Comparison of ENCODE assay signal across 23 mouse cellular contexts in genomic region chr13:37106009-37106408, GRCm38 (mm10). TPM values are rescaled to one million over a fixed set of nuclear protein-coding genes. Genes with fewer than 3 reads are reported as not detected.
DNase-seq lines count a peak whose midpoint lies in the region; ATAC-seq and TF ChIP-seq lines count a peak whose summit lies in the region.
"Had no signal": no experiment of that assay in that cellular context is flagged by ENCODE, and none has a peak within 500 bp of the region (broad histone marks: within the 10 kb centered on the region; RNA-seq: fewer than 3 reads in every experiment).

No protein-coding gene starts in this region.

- no peak; the same call in 1 of the 2 replicates for ATAC-seq in lung, postnatal 0 days
- ATAC-seq in granulocyte monocyte progenitor cell, adult 5-6 weeks (replicated peaks; ENCODE audit: poor library complexity, severe bottlenecking), result 0 out of 2 replicates have a peak, but pooled peaks have one; percentile 16
- peak; percentile 73 for ATAC-seq in megakaryocyte, adult 5-6 weeks (ENCODE audit: poor library complexity, severe bottlenecking)
- ATAC-seq in hindbrain, embryonic 12.5 days (ENCODE audit: low FRiP score), result no peak
- no peak for ATAC-seq in forebrain, embryonic 11.5 days (replicated peaks; ENCODE audit: low FRiP score)
- ATAC-seq: forebrain, embryonic 14.5 days; forebrain, embryonic 16.5 days had no signal

- no peak overlapping the region for H3K27ac ChIP-seq in lung, postnatal 0 days (ENCODE audit: low read length)
- peak overlapping the region; percentile 19; the same call in 1 of the 2 replicates for H3K27ac ChIP-seq in brown adipose tissue, adult 24 weeks (replicated peaks; ENCODE audit: low read depth, low read length)
- no peak overlapping the region for H3K27ac ChIP-seq in hindbrain, embryonic 12.5 days
- H3K27ac ChIP-seq in forebrain, embryonic 11.5 days (ENCODE audit: low read depth, low read length), result no peak overlapping the region
- H3K27ac ChIP-seq: embryonic facial prominence, embryonic 10.5 days; embryonic facial prominence, embryonic 12.5 days; forebrain, embryonic 12.5 days had no signal

- WGBS in lung, postnatal 0 days, result 62% methylated on average over 5 of the region's 5 CpGs
- WGBS in hindbrain, embryonic 12.5 days, result 91% methylated on average over 5 of the region's 5 CpGs
- WGBS in forebrain, embryonic 11.5 days, result 90% methylated on average over 5 of the region's 5 CpGs

- H3K4me2 ChIP-seq in lung, postnatal 0 days (replicated peaks; ENCODE audit: low read depth, low read length), result no peak overlapping the region
- H3K4me2 ChIP-seq in hindbrain, embryonic 12.5 days (replicated peaks), result no peak overlapping the region
- H3K4me2 ChIP-seq in forebrain, embryonic 11.5 days (ENCODE audit: low read depth, low read length, severe bottlenecking), result no peak overlapping the region
- H3K4me2 ChIP-seq: embryonic facial prominence, embryonic 12.5 days; forebrain, embryonic 12.5 days had no signal

- H3K36me3 ChIP-seq in lung, postnatal 0 days (ENCODE audit: insufficient read depth, low read length), result no peaks in the 10 kb centered on the region
- H3K36me3 ChIP-seq in hindbrain, embryonic 12.5 days, result no peaks in the 10 kb centered on the region
- H3K36me3 ChIP-seq in forebrain, embryonic 11.5 days (ENCODE audit: control insufficient read depth, insufficient read depth, low read length), result no peaks in the 10 kb centered on the region
- H3K36me3 ChIP-seq: embryonic facial prominence, embryonic 10.5 days; embryonic facial prominence, embryonic 12.5 days; forebrain, embryonic 12.5 days had no signal

- H3K4me3 ChIP-seq in lung, postnatal 0 days (ENCODE audit: low read depth, low read length), result no peak overlapping the region
- H3K4me3 ChIP-seq in brown adipose tissue, adult 24 weeks (ENCODE audit: insufficient read depth, low read depth, low read length), result no peak overlapping the region
- no peak overlapping the region for H3K4me3 ChIP-seq in hindbrain, embryonic 12.5 days
- H3K4me3 ChIP-seq in forebrain, embryonic 11.5 days (ENCODE audit: low read depth, low read length), result no peak overlapping the region
- H3K4me3 ChIP-seq: embryonic facial prominence, embryonic 10.5 days; embryonic facial prominence, embryonic 12.5 days; forebrain, embryonic 12.5 days had no signal

- DNase-seq in lung, postnatal 0 days (ENCODE audit: low spot score), result peak; percentile 10
- no peak for DNase-seq in lung, postnatal 10 days
- no peak for DNase-seq in neural tube, embryonic 10.5 days (ENCODE audit: extremely low spot score, low spot score)
- DNase-seq in forebrain, embryonic 11.5 days (ENCODE audit: low spot score), result no peak
- DNase-seq: adrenal gland, adult 2 months; adrenal gland, postnatal 10 days; adrenal gland, postnatal 25 days; cerebellum, adult 11-12 months; cerebellum, adult 2 months; cerebellum, adult 9-10 months; cerebellum, postnatal 10 days; cerebellum, postnatal 25 days had no signal

- no peak for TF ChIP-seq EP300 in lung, postnatal 0 days (IDR thresholded peaks at IDR 0.05)

- no peaks in the 10 kb centered on the region for H3K27me3 ChIP-seq in lung, postnatal 0 days (replicated peaks; ENCODE audit: insufficient read depth, low read length)
- no peaks in the 10 kb centered on the region for H3K27me3 ChIP-seq in hindbrain, embryonic 12.5 days
- no peaks in the 10 kb centered on the region for H3K27me3 ChIP-seq in forebrain, embryonic 11.5 days (ENCODE audit: control insufficient read depth, insufficient read depth, low read length)
- H3K27me3 ChIP-seq: embryonic facial prominence, embryonic 12.5 days; forebrain, embryonic 12.5 days had no signal

- no peak overlapping the region for H3K9ac ChIP-seq in lung, postnatal 0 days (replicated peaks; ENCODE audit: low read depth)
- H3K9ac ChIP-seq in hindbrain, embryonic 12.5 days, result no peak overlapping the region
- no peak overlapping the region for H3K9ac ChIP-seq in forebrain, embryonic 11.5 days (ENCODE audit: low read length)
- H3K9ac ChIP-seq: embryonic facial prominence, embryonic 12.5 days; forebrain, embryonic 12.5 days had no signal

- H3K9me3 ChIP-seq in lung, postnatal 0 days (ENCODE audit: low read length), result no peaks in the 10 kb centered on the region
- H3K9me3 ChIP-seq in hindbrain, embryonic 12.5 days (replicated peaks), result no peaks in the 10 kb centered on the region
- no peaks in the 10 kb centered on the region for H3K9me3 ChIP-seq in forebrain, embryonic 11.5 days (ENCODE audit: control insufficient read depth, low read length)
- H3K9me3 ChIP-seq: embryonic facial prominence, embryonic 10.5 days; embryonic facial prominence, embryonic 12.5 days; forebrain, embryonic 12.5 days had no signal

- no peak for TF ChIP-seq CTCF in lung, postnatal 0 days (IDR thresholded peaks at IDR 0.05)

- H3K4me1 ChIP-seq in lung, postnatal 0 days (ENCODE audit: insufficient read depth, low read depth, low read length), result no peaks in the 10 kb centered on the region
- peaks cover 5% of the 10 kb centered on the region for H3K4me1 ChIP-seq in brown adipose tissue, adult 24 weeks (ENCODE audit: control insufficient read depth, insufficient read depth, insufficient read length, low read length)
- peaks cover 10% of the 10 kb centered on the region for H3K4me1 ChIP-seq in hindbrain, embryonic 12.5 days
- peaks cover 3% of the 10 kb centered on the region; the same call in 1 of the 2 replicates for H3K4me1 ChIP-seq in forebrain, embryonic 11.5 days (replicated peaks; ENCODE audit: control insufficient read depth, insufficient read depth, low read length)
- H3K4me1 ChIP-seq: embryonic facial prominence, embryonic 12.5 days had no signal

RNA-seq across cellular contexts. Expression of gene F13a1, which starts 56.0 kb away (rescaled TPM):
- polyA plus RNA-seq in lung, postnatal 0 days (2015; fragmentation: Nextera tagmentation; extraction: Ambion mirVana), result 6.6 and 8.6 TPM in 2 replicates
- polyA plus RNA-seq in brown adipose tissue, adult 24 weeks (2012; ENCODE audit: insufficient read depth, insufficient read length, missing spikeins), result 16.7 and 25.8 TPM in 2 replicates
- 334 and 375 TPM in 2 replicates for total RNA-seq in granulocyte monocyte progenitor cell, adult 5-6 weeks (2014; fragmentation: Nextera tagmentation)
- total RNA-seq in granulocyte monocyte progenitor cell, adult 5-6 weeks (2017), result 472 and 502 TPM in 2 replicates
- 915 and 932 TPM in 2 replicates for total RNA-seq in megakaryocyte, adult 5-6 weeks (2015)
- total RNA-seq in megakaryocyte, adult 5-6 weeks (2017), result 1,582 and 1,657 TPM in 2 replicates
- 14.7 and 16.8 TPM in 2 replicates for polyA plus RNA-seq in hindbrain, embryonic 12.5 days (2016; fragmentation: Nextera tagmentation; extraction: Ambion mirVana)
- 7.5 and 8.6 TPM in 2 replicates for polyA plus RNA-seq in forebrain, embryonic 11.5 days (2014; fragmentation: Nextera tagmentation; extraction: Ambion mirVana)
- total RNA-seq: ES-E14, MEL had no signal

Comparison
In these comparisons a context has a peak if more than half of its experiments do, and no peak if none do; other contexts are left out.
1. ATAC-seq: peak in granulocyte monocyte progenitor cell, adult 5-6 weeks (single experiment) and megakaryocyte, adult 5-6 weeks (single experiment); none in lung, postnatal 0 days (single experiment), hindbrain, embryonic 12.5 days (single experiment) and forebrain, embryonic 11.5 days (single experiment).